Mouse (Mus musculus) embryonic fibroblast, embryonic 13.5 days (primary cell): ENCODE measurements around the gene Gpatch4.

Experiments
- CTCF ChIP-seq: IDR thresholded peaks from 2 replicates; pipeline ENCODE4 v1.5.1; 2011; ENCODE audit warnings: mild to moderate bottlenecking, control low read depth, low read length, moderate library complexity, borderline replicate concordance; ENCODE audit not compliant: insufficient read depth
- POLR2A ChIP-seq: IDR thresholded peaks from 2 replicates; pipeline ENCODE4 v1.6.1; 2011; ENCODE audit warnings: low read depth, mild to moderate bottlenecking, control low read depth, low read length, moderate library complexity

GRCm38 (mm10) chr3:88057030-88057429 lies 14.1 kb downstream of the Gpatch4 start:
- TF ChIP-seq CTCF: no peak
- TF ChIP-seq POLR2A: no peak
